Mouse (Mus musculus) kidney, postnatal 0 days (tissue): ENCODE results near the gene Paqr4. TPM values are rescaled to one million over a fixed set of nuclear protein-coding genes. Genes with fewer than 3 reads are reported as not detected.

ENCODE experiments used
- ATAC-seq: fragments of 200-750 bp; cut with Nextera tagmentation; replicated peaks from 2 replicates; pipeline ENCODE4 v1.8.0; 2017; ENCODE audit warnings: low read depth, moderate number of reproducible peaks, moderate TSS enrichment, moderate library complexity; ENCODE audit not compliant: low FRiP score
- DNase-seq: peaks from one replicate; pipeline ENCODE4 v3.0.0-alpha.2; 2016; ENCODE audit warnings: low spot score
- H3K27ac ChIP-seq: fragments of 300-500 bp; sonication (generic); 2 replicates; pipeline ENCODE4 v1.5.1; 2014; ENCODE audit warnings: mild to moderate bottlenecking
- H3K27me3 ChIP-seq: fragments of 300-500 bp; sonication (generic); 2 replicates; pipeline ENCODE4 v1.6.1; 2014; ENCODE audit warnings: low read length, mixed read lengths; ENCODE audit not compliant: insufficient read depth
- H3K36me3 ChIP-seq: fragments of 300-500 bp; sonication (generic); 2 replicates; pipeline ENCODE4 v1.6.1; 2014; ENCODE audit warnings: low read length, mixed read lengths; ENCODE audit not compliant: insufficient read depth
- H3K4me1 ChIP-seq: fragments of 300-500 bp; sonication (generic); replicated peaks from 2 replicates; pipeline ENCODE4 v1.6.1; 2014; ENCODE audit warnings: antibody characterized with exemption, low read length, mixed read lengths; ENCODE audit not compliant: insufficient read depth
- H3K4me2 ChIP-seq: fragments of 300-500 bp; sonication (generic); 2 replicates; pipeline ENCODE4 v1.6.1; 2014; ENCODE audit warnings: mild to moderate bottlenecking, low read length, moderate library complexity, mixed read lengths
- H3K4me3 ChIP-seq: fragments of 300-500 bp; sonication (generic); replicated peaks from 2 replicates; pipeline ENCODE4 v1.5.1; 2014; ENCODE audit warnings: low read depth, low read length
- H3K9ac ChIP-seq: fragments of 300-500 bp; sonication (generic); 2 replicates; pipeline ENCODE4 v1.6.1; 2014; ENCODE audit warnings: low read depth, low read length
- H3K9me3 ChIP-seq: fragments of 300-500 bp; sonication (generic); replicated peaks from 2 replicates; pipeline ENCODE4 v1.6.1; 2016; ENCODE audit warnings: low read length, inconsistent platforms, mixed read lengths
- CTCF ChIP-seq: IDR thresholded peaks from 2 replicates; pipeline ENCODE4 v1.5.1; 2016; ENCODE audit warnings: antibody characterized with exemption, low read depth, mild to moderate bottlenecking, moderate library complexity
- WGBS: fragments of 180-500 bp; shearing (Covaris S2); extraction: QIAGEN DNeasy Blood & Tissue Kit; methylation state at CpG from one replicate; pipeline ENCODE4 v1.1.7; 2014; 5-methylcytosine and 5-hydroxymethylcytosine counted together
- polyA plus RNA-seq: library from polyadenylated mRNA; unstranded; fragments of >200 nt; fragmentation: Nextera tagmentation; extraction: Ambion mirVana; gene quantifications from 2 replicates; pipeline ENCODE4 v1.2.1, GENCODE M21; 2015

Gene Paqr4
- polyA plus RNA-seq, 1 experiment from 2014 or later = 16.0 TPM

- DNase-seq (no peak), ATAC-seq (no peak)
- Histone ChIP-seq H3K27ac (no peak overlapping the region), H3K9me3 (no peaks in the 10 kb centered on the region), H3K4me1 (peaks cover 19% of the 10 kb centered on the region), H3K4me2 (no peak overlapping the region), H3K4me3 (no peak overlapping the region), H3K27me3 (peaks cover 25% of the 10 kb centered on the region), H3K36me3 (peaks cover 10% of the 10 kb centered on the region; the same call in 1 of the 2 replicates), H3K9ac (no peak overlapping the region)
- no peak for TF ChIP-seq CTCF
- 85% methylated on average over 3 of the region's 3 CpGs for WGBS
Measured at GRCm38 (mm10) chr17:23747471-23747870, 6.8 kb upstream of the Paqr4 start.

- TF ChIP-seq CTCF = no peak
- Histone ChIP-seq H3K4me2 (no peak overlapping the region), H3K27me3 (peaks cover 32% of the 10 kb centered on the region), H3K27ac (no peak overlapping the region), H3K9ac (no peak overlapping the region), H3K4me1 (peaks cover 26% of the 10 kb centered on the region), H3K36me3 (peaks cover 4% of the 10 kb centered on the region; the same call in 1 of the 2 replicates), H3K9me3 (no peaks in the 10 kb centered on the region), H3K4me3 (no peak overlapping the region)
- no peak for DNase-seq
- ATAC-seq = no peak
- WGBS = 71% methylated on average over 3 of the region's 3 CpGs
Measured at GRCm38 (mm10) chr17:23746767-23747166, 6.1 kb upstream of the Paqr4 start.

- ATAC-seq = no peak
- Histone ChIP-seq H3K27ac (no peak overlapping the region), H3K4me3 (peak overlapping the region; percentile 26; the same call in 1 of the 2 replicates), H3K4me2 (peak overlapping the region; percentile 68), H3K9ac (no peak overlapping the region), H3K36me3 (no peaks in the 10 kb centered on the region; the same call in 1 of the 2 replicates), H3K9me3 (no peaks in the 10 kb centered on the region), H3K4me1 (peaks cover 26% of the 10 kb centered on the region), H3K27me3 (peaks cover 36% of the 10 kb centered on the region)
- 8% methylated on average over 12 of the region's 12 CpGs for WGBS
- no peak for DNase-seq
- TF ChIP-seq CTCF = peak; percentile 49
Measured at GRCm38 (mm10) chr17:23746311-23746710, 5.6 kb upstream of the Paqr4 start.

- Histone ChIP-seq H3K27ac (no peak within 1 kb of the TSS), H3K4me1 (peaks cover 28% of the 10 kb centered on the region), H3K9ac (0 out of 2 replicates have a peak within 1 kb of the TSS, but pooled peaks have one; percentile 15), H3K4me3 (peak within 1 kb of the TSS; percentile 26), H3K36me3 (no peaks in the 10 kb centered on the region), H3K9me3 (no peaks in the 10 kb centered on the region), H3K4me2 (peak within 1 kb of the TSS; percentile 68), H3K27me3 (peaks cover 36% of the 10 kb centered on the region)
- ATAC-seq = no peak
- WGBS = under 1% methylated on average over 40 of the region's 45 CpGs
- no peak for DNase-seq
- no peak for TF ChIP-seq CTCF
Measured at GRCm38 (mm10) chr17:23745301-23746251, 4.9 kb upstream of the Paqr4 start, which contains the start of gene Kremen2. Gene Kremen2, minus strand, starts transcription at chr17:23745833.

GRCm38 (mm10) chr17:23744651-23745050 is 4.0 kb upstream of the Paqr4 start:
- Histone ChIP-seq H3K9ac (no peak overlapping the region), H3K27me3 (peaks cover 36% of the 10 kb centered on the region), H3K9me3 (no peaks in the 10 kb centered on the region), H3K4me3 (no peak overlapping the region), H3K36me3 (no peaks in the 10 kb centered on the region), H3K4me1 (peaks cover 29% of the 10 kb centered on the region), H3K27ac (no peak overlapping the region), H3K4me2 (peak overlapping the region; percentile 68)
- no peak for TF ChIP-seq CTCF
- WGBS = 6% methylated on average over 14 of the region's 14 CpGs
- ATAC-seq (no peak), DNase-seq (no peak)

- Histone ChIP-seq H3K27me3 (peaks cover 36% of the 10 kb centered on the region), H3K27ac (no peak overlapping the region), H3K4me3 (no peak overlapping the region), H3K9me3 (no peaks in the 10 kb centered on the region), H3K9ac (no peak overlapping the region), H3K36me3 (no peaks in the 10 kb centered on the region), H3K4me1 (peaks cover 34% of the 10 kb centered on the region), H3K4me2 (no peak overlapping the region)
- WGBS = 30% methylated on average over 8 of the region's 8 CpGs
- DNase-seq (no peak), ATAC-seq (no peak)
- TF ChIP-seq CTCF = no peak
Measured at GRCm38 (mm10) chr17:23744076-23744475, 3.4 kb upstream of the Paqr4 start.
